Mouse (Mus musculus) G1E (cell line): Measurements from ENCODE around the gene Eif3f.

Experiments
- CTCF ChIP-seq: IDR thresholded peaks from 2 replicates; pipeline ENCODE4 v1.5.1; 2012; ENCODE audit warnings: low read depth, low read length, inconsistent platforms, mixed read lengths
- POLR2AphosphoS5 ChIP-seq: IDR thresholded peaks from 2 replicates; pipeline ENCODE4 v1.6.1; 2012; ENCODE audit warnings: low read depth, low read length, inconsistent platforms; ENCODE audit not compliant: insufficient replicate concordance

GRCm38 (mm10) chr7:108903969-108904368, 30.2 kb upstream of the Eif3f start:
- TF ChIP-seq POLR2AphosphoS5 (no peak), CTCF (no peak)
